Mouse (Mus musculus) hindbrain, embryonic 11.5 days (tissue): Measurements from ENCODE around the gene Mpp2. TPM values are rescaled to one million over a fixed set of nuclear protein-coding genes. Genes with fewer than 3 reads are reported as not detected.

ENCODE experiments used
- ATAC-seq: fragments of 200-750 bp; cut with Nextera tagmentation; 2 replicates; pipeline ENCODE4 v1.8.0; 2017; ENCODE audit warnings: mild to moderate bottlenecking, moderate TSS enrichment, moderate library complexity; ENCODE audit not compliant: low FRiP score
- DNase-seq: peaks from one replicate; pipeline ENCODE4 v3.0.0-alpha.2; 2015; ENCODE audit warnings: low spot score
- H3K27ac ChIP-seq: fragments of 300-500 bp; sonication (generic); 2 replicates; pipeline ENCODE4 v1.5.1; 2014; ENCODE audit warnings: mild to moderate bottlenecking, low read depth, low read length
- H3K27me3 ChIP-seq: fragments of 300-500 bp; sonication (generic); 2 replicates; pipeline ENCODE4 v1.6.1; 2014; ENCODE audit warnings: mild to moderate bottlenecking, low read length, moderate library complexity, mixed read lengths; ENCODE audit not compliant: control insufficient read depth, insufficient read depth
- H3K36me3 ChIP-seq: fragments of 300-500 bp; sonication (generic); 2 replicates; pipeline ENCODE4 v1.6.1; 2014; ENCODE audit warnings: mild to moderate bottlenecking, low read length, moderate library complexity, mixed read lengths; ENCODE audit not compliant: control insufficient read depth, insufficient read depth
- H3K4me1 ChIP-seq: fragments of 300-500 bp; sonication (generic); replicated peaks from 2 replicates; pipeline ENCODE4 v1.6.1; 2014; ENCODE audit warnings: low read length, mixed read lengths; ENCODE audit not compliant: control insufficient read depth, insufficient read depth
- H3K4me2 ChIP-seq: fragments of 300-500 bp; sonication (generic); replicated peaks from 2 replicates; pipeline ENCODE4 v1.6.1; 2014; ENCODE audit warnings: mild to moderate bottlenecking, low read depth, low read length
- H3K4me3 ChIP-seq: fragments of 300-500 bp; sonication (generic); 2 replicates; pipeline ENCODE4 v1.5.1; 2014; ENCODE audit warnings: low read depth, low read length
- H3K9ac ChIP-seq: fragments of 300-500 bp; sonication (generic); 2 replicates; pipeline ENCODE4 v1.6.1; 2014; ENCODE audit warnings: low read depth, low read length
- H3K9me3 ChIP-seq: fragments of 300-500 bp; sonication (generic); 2 replicates; pipeline ENCODE4 v1.6.1; 2016; ENCODE audit warnings: low read length; ENCODE audit not compliant: control insufficient read depth
- WGBS: fragments of 180-500 bp; shearing (Covaris S2); extraction: QIAGEN DNeasy Blood & Tissue Kit; methylation state at CpG from one replicate; pipeline ENCODE4 v1.1.7; 2014; 5-methylcytosine and 5-hydroxymethylcytosine counted together
- polyA plus RNA-seq: library from polyadenylated mRNA; unstranded; fragments of >200 nt; fragmentation: Nextera tagmentation; extraction: Ambion mirVana; gene quantifications from 2 replicates; pipeline ENCODE4 v1.2.1, GENCODE M21; 2014

Gene Mpp2
- polyA plus RNA-seq, 1 experiment from 2014 or later = 11.7 TPM

DNA sequence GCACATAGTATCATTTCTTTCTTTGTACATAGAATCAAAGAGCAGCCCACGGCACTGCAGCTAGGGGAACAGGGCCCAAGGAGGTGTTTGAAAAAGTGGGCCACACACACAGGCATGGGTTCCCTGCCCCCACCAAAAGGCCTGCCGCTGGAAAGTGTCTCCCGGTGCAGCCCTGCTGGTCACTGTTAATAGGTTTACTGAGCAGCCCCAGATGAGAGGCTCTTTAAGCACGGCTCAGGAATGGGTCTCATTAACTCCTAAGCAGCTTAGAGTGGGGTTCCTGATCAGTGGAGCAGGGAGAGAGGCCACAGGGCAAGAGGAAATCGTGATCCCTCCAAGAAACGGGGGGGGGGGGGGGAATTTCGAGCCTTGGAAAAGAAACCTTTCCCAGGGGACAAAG is 4.2 kb downstream of the Mpp2 start:
- Histone ChIP-seq H3K27ac (no peak overlapping the region), H3K9me3 (no peaks in the 10 kb centered on the region), H3K9ac (no peak overlapping the region), H3K4me2 (no peak overlapping the region), H3K4me1 (peaks cover 17% of the 10 kb centered on the region), H3K36me3 (no peaks in the 10 kb centered on the region), H3K27me3 (no peaks in the 10 kb centered on the region), H3K4me3 (no peak overlapping the region)
- DNase-seq (no peak), ATAC-seq (no peak)
- 57% methylated on average over 7 of the region's 7 CpGs for WGBS

DNA sequence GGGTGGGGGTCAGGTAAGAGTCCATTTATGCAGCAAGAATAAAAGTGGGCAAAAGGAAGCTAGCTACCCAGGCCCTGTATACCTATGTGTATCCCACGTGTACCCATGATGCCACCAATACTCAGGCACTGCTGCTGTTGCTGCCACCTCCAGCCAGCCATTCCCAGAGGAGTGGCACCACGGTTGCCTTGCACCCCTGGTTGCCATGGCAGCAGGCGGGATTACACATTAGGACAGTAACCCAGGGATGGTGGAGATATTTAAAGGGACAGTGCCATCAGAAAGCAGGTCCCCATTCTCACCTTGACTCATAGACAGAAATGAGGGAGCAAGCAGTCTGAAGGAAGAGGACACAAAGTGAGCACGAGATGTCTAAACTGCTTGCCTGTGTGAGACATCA is 5.1 kb downstream of the Mpp2 start:
- Histone ChIP-seq H3K27ac (no peak overlapping the region), H3K4me1 (peaks cover 17% of the 10 kb centered on the region), H3K36me3 (no peaks in the 10 kb centered on the region), H3K4me3 (no peak overlapping the region), H3K4me2 (no peak overlapping the region), H3K9ac (no peak overlapping the region), H3K9me3 (no peaks in the 10 kb centered on the region), H3K27me3 (no peaks in the 10 kb centered on the region)
- ATAC-seq (no peak), DNase-seq (no peak)
- WGBS = 54% methylated on average over 4 of the region's 4 CpGs

DNA sequence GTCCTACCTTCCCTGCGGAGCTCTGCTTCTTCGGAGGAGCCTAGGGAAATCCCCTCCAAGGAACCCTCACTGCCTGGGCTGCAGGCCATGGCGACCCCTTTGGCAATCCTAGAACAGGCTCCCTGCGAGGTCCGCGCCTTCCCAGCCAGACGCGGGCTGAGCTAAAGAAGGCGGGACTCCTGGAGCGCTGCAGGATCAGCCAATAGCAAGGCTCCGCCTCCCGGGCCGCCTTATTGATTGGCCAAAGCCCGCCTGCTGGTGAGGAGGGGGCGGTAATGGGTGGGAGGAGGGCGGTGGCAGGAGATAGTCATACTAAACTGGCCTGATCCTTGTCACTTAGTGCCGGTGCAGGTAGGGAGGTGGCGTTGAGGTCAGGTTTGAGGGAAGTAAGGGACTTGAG is 6.0 kb downstream of the Mpp2 start:
- peak overlapping the region; percentile 49 for H3K9ac ChIP-seq
- no peaks in the 10 kb centered on the region for H3K27me3 ChIP-seq
- peaks cover 17% of the 10 kb centered on the region for H3K4me1 ChIP-seq
- no peak overlapping the region for H3K27ac ChIP-seq
- H3K36me3 ChIP-seq = no peaks in the 10 kb centered on the region
- H3K4me3 ChIP-seq = peak overlapping the region; percentile 30
- peak overlapping the region; percentile 61 for H3K4me2 ChIP-seq
- WGBS = under 1% methylated on average over 18 of the region's 18 CpGs
- DNase-seq (peak; percentile 87), ATAC-seq (peak; percentile 81)
- no peaks in the 10 kb centered on the region for H3K9me3 ChIP-seq

DNA sequence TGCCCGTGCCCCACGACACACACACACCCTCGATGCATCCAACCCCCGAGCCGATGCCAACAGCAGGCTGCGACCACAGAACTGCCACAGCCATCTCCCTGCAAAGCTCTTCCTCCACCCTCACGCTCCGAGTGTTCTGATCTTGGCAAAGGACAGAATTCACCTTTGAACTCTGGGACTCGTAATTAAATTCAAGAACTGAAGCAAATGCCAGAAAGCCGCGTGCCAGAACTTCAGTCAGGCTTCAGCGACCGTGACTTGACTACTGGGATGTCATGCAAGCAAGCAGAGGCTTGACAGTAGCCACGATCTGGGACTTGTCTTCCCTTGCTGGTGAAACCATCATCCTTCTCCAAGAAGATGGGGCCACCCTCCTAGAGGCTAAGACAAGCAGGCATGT is 14.6 kb downstream of the Mpp2 start:
- no peak overlapping the region for H3K4me2 ChIP-seq
- ATAC-seq = no peak
- no peaks in the 10 kb centered on the region; the same call in 1 of the 2 replicates for H3K4me1 ChIP-seq
- DNase-seq = no peak
- no peak overlapping the region for H3K27ac ChIP-seq
- H3K9me3 ChIP-seq = no peaks in the 10 kb centered on the region
- no peaks in the 10 kb centered on the region; the same call in 1 of the 2 replicates for H3K27me3 ChIP-seq
- WGBS = 73% methylated on average over 14 of the region's 14 CpGs
- no peaks in the 10 kb centered on the region for H3K36me3 ChIP-seq
- no peak overlapping the region for H3K9ac ChIP-seq
- no peak overlapping the region for H3K4me3 ChIP-seq

DNA sequence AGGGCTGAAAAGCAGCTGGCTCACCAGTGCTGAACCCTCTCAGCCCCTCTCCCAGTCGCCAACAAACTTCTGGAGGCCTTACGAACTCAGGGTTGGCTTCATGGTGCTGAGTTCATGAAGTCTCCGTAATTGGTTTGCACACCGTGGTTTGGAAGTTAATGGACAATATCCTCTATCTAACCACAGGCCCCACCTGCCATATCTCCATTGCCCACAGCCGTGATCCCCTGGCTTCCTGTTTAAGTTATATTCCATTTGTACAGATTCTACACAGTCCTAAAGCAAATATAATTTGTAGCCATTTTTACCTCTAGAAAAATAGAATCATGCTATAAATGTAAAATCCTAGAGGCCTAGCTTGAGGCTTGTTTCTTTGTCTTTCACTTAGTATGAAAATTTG is 15.6 kb downstream of the Mpp2 start:
- no peak overlapping the region for H3K9ac ChIP-seq
- no peak overlapping the region for H3K4me2 ChIP-seq
- H3K9me3 ChIP-seq = no peaks in the 10 kb centered on the region
- ATAC-seq = no peak
- no peak overlapping the region for H3K4me3 ChIP-seq
- WGBS = 88% methylated on average over 5 of the region's 5 CpGs
- H3K4me1 ChIP-seq = no peaks in the 10 kb centered on the region; the same call in 1 of the 2 replicates
- no peaks in the 10 kb centered on the region; the same call in 1 of the 2 replicates for H3K27me3 ChIP-seq
- no peak overlapping the region for H3K27ac ChIP-seq
- no peak for DNase-seq
- H3K36me3 ChIP-seq = no peaks in the 10 kb centered on the region

DNA sequence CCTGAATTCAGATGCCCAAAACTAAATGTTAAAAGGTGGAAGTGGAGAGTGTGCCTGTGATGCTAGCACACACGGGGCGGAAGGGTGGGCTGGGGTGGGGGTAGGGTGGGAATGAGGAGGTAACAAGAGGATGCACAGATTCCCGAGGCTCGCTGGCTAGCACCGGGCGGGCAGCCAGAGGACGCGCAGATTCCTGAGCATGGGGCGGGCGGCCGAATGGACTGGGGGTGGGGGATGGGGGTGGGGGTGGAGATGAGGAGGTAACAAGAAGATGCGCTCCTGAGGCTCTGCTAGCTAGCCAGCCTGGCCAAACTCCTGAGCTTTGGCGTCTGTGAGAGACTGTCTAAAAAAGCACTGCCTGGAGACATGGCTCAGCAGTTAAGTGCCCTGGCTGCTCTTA is 17.9 kb downstream of the Mpp2 start:
- Histone ChIP-seq H3K27ac (no peak overlapping the region), H3K9me3 (no peaks in the 10 kb centered on the region), H3K4me1 (no peaks in the 10 kb centered on the region; the same call in 1 of the 2 replicates), H3K4me2 (peak overlapping the region; percentile 1; the same call in 1 of the 2 replicates), H3K36me3 (no peaks in the 10 kb centered on the region), H3K4me3 (no peak overlapping the region), H3K9ac (no peak overlapping the region), H3K27me3 (no peaks in the 10 kb centered on the region; the same call in 1 of the 2 replicates)
- DNase-seq (no peak), ATAC-seq (no peak)
- WGBS = 2% methylated on average over 13 of the region's 13 CpGs

DNA sequence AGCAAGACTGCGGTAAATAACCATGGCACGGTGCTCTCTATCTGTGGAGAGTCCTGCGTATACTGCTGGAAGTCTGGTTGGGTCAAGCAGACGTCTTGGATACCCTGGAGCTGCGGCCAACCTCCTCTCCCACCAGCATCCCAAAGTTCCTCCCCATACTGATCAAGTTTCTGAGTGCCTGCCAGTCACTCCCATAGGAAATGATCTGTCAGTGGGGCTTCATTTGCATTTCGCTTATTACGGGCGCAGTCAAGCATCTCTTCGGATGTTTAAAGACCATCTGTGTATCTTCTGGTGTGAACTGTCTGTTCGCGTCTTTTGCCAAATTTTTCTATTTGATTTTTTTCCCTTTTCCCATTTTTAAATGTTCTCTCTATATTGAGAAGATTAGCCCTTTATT is 18.7 kb downstream of the Mpp2 start:
- no peaks in the 10 kb centered on the region; the same call in 1 of the 2 replicates for H3K27me3 ChIP-seq
- H3K4me3 ChIP-seq = no peak overlapping the region
- DNase-seq (no peak), ATAC-seq (no peak)
- no peak overlapping the region for H3K9ac ChIP-seq
- WGBS = 56% methylated on average over 11 of the region's 11 CpGs
- no peak overlapping the region for H3K27ac ChIP-seq
- no peak overlapping the region for H3K4me2 ChIP-seq
- no peaks in the 10 kb centered on the region; the same call in 1 of the 2 replicates for H3K4me1 ChIP-seq
- no peaks in the 10 kb centered on the region for H3K36me3 ChIP-seq
- no peaks in the 10 kb centered on the region for H3K9me3 ChIP-seq

DNA sequence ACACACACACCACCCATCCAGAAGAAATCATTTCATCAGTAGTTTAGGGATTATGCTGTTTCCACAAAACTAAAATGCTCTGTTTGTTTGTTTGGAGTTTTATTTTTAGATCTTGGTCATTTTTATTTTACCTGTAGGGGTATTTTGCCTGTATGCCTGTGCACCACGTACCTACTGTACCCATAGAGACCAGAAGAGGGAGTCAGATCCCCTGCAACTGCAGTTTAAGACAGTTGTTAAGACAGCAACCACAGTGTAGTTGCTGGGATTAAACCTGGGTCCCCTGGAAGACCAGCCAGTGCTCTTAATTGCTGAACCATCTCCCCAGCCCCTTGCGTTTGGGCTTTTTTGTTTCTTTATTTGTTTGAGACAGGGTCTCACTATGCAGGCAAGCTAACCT is 19.3 kb downstream of the Mpp2 start:
- H3K36me3 ChIP-seq = 0 out of 2 replicates have a peak, but pooled peaks cover 2% of the 10 kb centered on the region
- no peak overlapping the region for H3K27ac ChIP-seq
- no peaks in the 10 kb centered on the region; the same call in 1 of the 2 replicates for H3K4me1 ChIP-seq
- no peak overlapping the region for H3K4me3 ChIP-seq
- H3K27me3 ChIP-seq = no peaks in the 10 kb centered on the region
- ATAC-seq (no peak), DNase-seq (no peak)
- H3K9ac ChIP-seq = no peak overlapping the region
- 36% methylated on average over 2 of the region's 2 CpGs for WGBS
- no peak overlapping the region for H3K4me2 ChIP-seq
- no peaks in the 10 kb centered on the region for H3K9me3 ChIP-seq

DNA sequence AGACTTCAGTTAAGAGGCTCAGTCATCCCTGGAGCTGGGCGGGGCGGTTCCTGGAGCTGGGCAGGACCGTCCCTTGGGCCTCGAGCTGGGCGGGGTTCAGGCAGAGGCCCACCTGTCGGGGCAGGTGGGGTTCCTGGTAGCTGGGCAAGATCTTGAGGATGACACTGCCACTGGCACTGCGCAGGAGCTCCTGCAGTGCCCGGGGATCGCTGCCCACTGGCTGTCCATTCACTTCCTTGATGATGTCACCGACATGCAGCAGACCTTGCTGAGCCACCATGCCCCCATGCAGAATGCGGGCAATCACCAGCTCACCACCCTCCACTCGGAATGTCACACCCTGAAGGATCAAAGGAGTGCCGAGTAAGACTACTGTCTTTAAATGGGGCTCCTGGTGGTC is 25.2 kb downstream of the Mpp2 start:
- H3K36me3 ChIP-seq = 0 out of 2 replicates have a peak, but pooled peaks cover 2% of the 10 kb centered on the region

More for the DNA sequence above, 25.2 kb downstream of the Mpp2 start:
- H3K27me3 ChIP-seq = peaks cover 8% of the 10 kb centered on the region
- ATAC-seq (no peak), DNase-seq (no peak)
- no peak overlapping the region for H3K4me2 ChIP-seq
- 82% methylated on average over 12 of the region's 13 CpGs for WGBS
- no peaks in the 10 kb centered on the region for H3K9me3 ChIP-seq
- no peak overlapping the region for H3K27ac ChIP-seq
- H3K4me1 ChIP-seq = no peaks in the 10 kb centered on the region
- H3K9ac ChIP-seq = no peak overlapping the region
- no peak overlapping the region for H3K4me3 ChIP-seq
